Mouse (Mus musculus) cerebellum, adult 9-10 months (tissue): ENCODE data around the gene Ccdc171.
"Not testable (repeated sequence)": the region's sequence is repeated elsewhere in the genome, so short reads cannot be mapped to it uniquely, and the experiment has no call there.

Source experiments
- DNase-seq: peaks from one replicate; pipeline ENCODE4 v3.0.0; 2022

Gene Ccdc171

DNA sequence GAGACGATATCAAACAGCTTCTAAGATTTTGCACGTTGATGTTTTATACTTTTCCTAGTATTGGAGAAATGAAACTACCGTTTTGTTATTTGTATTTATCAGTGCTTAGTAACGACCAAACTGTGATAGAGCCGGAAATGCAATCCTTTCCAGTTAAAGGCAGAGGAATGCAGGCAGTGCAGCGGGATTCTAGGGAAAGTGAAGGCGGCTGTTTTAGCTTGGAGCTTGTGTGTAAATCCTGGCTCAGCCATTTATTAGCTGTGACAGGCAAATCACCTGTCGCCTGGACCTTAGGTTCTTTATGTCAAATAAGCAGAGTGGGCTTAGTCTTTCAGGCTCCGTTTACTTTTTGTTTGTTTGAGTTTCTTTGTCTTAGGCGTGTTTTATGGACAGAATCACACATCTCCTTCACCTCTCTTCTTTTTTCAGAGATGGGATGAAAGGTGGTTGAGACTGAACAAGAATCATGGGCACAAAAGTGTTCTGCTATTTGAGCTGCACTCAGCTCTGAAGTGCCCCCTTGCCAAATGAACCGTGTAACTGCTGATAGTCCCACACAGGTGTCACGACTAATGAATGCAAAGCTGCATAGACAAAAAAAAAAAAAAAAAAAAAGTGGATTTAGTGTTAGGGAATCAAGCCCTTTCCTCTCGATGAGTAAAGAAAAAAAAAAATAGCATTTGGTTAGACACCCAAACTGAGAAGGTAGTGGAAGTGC is 1.1 kb downstream of the Ccdc171 start:
- DNase-seq = peak; percentile 26

DNA sequence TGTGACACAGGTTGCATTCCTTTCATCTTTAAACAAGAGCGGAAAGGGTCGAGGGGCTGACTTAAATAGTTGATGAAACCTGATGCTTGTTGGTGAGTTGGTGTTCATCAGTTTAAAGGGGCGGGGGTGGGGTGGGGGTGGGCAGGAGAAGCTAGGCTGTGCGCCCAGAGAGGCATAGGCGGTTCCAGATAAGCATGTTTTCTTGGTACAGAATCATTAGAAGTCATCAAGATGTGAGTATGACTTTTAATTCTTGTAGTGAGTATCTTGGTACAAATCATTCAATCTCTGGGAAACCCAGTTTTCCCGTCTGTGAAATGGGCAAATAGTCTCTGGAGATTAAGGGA is 1.6 kb downstream of the Ccdc171 start:
- DNase-seq = no peak

DNA sequence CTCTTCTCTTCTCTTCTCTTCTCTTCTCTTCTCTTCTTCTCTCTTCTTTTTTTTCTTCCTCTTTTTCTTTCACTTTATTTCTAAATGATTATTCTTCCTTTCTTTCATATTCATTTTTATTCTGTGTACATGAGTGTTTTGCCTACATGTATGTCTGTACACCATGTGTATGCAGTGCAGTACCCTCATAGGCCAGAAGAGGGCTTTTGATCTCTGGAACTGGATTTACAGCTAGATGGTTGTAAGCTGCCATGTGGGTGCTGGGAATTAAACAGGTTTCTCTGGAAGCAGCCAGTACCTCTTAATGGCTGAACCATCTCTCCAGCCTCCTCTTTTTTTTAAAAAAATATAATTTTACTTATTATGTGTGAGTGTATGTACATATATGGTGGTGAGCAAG is 2.6 kb downstream of the Ccdc171 start:
- DNase-seq = peak; percentile 46

DNA sequence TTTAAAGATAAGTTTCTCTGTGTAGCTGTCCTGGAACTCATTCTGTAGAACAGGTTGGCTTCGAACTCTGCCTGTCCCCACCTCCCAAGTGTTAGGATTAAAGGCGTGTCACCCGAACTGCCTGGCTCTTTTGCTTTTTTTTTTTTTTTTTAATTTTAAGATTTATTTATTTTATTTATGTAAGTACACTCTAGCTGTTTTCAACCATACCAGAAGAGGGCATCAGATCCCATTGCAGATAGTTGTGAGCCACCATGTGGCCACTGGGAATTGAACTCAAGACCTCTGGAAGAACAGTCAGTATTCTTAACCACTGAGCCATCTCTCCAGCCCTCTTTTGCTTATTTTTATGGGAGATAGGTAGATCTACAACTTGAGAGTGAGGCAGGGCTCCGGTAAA is 4.7 kb downstream of the Ccdc171 start:
- DNase-seq = not testable (repeated sequence)

DNA sequence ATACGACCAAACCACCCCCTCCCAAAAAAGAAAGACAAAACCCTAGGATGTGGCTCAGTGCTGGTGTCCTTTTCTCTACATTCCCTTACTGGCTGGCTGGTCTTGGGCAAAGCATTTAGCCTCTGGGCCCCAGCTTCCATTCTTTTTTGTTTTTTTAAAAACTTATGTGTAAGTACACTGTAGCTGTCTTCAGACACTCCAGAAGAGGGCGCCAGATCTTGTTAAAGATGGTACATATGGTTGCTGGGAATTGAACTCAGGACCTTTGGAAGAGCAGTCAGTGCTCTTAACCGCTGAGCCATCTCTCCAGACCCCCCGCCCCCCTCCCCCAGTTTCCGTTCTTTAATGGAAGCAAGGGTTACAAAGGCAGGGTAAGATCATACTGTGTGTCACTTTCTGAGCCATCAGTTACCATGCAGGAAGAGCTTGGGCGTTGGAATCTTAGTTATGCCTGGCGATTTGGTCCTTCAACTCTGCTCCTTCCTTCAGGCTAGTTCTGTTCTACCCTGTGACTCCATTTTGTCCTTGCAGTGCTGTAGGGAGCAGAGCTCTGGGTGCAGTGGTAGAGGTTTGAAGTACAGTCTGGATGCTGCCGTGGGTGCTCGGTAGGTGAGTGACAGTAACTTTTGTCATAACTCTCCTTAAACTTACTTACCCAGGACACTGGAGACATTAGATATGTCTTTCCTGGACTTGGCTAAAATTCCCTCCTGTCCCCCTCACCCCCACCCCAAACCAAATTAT is 8.0 kb downstream of the Ccdc171 start:
- no peak for DNase-seq

DNA sequence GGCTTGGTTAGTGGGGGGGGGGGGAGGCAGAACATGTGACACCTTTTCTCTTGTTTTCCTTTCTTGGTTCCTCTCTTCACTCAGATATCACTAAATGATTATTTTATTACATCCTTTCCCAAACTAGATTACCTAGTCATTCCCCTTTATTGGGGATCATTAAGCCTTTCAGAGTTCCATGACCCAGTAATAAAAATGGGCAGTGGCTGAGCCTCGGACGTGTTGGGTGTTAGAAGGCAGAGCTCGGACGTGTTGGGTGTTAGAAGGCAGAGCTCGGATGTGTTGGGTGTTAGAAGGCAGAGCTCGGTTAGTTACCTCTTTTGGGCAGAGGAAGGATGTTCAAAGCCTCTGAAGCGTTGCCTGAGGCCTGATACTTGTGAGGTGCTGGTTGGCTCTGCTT is 8.7 kb downstream of the Ccdc171 start:
- no peak for DNase-seq

DNA sequence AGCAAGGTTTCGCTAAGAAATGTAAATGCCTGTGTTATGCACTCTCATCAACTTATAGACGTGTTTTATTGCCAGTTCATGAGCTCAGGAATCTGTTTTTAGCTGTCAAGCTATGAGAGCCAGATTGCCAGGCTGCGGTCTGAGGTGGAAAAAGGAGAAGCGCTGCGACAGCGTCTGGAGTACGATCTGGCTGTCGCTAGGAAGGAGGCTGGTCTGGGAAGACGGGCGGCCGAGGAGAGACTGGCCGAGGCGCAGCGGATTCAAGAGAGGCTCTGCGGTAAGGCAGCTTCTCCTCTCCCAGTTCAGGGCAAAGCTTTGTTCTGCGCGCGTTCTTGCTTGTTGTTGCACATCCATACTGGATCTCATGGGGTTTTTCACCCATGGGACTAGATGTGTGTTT is 24.2 kb downstream of the Ccdc171 start:
- DNase-seq = no peak

DNA sequence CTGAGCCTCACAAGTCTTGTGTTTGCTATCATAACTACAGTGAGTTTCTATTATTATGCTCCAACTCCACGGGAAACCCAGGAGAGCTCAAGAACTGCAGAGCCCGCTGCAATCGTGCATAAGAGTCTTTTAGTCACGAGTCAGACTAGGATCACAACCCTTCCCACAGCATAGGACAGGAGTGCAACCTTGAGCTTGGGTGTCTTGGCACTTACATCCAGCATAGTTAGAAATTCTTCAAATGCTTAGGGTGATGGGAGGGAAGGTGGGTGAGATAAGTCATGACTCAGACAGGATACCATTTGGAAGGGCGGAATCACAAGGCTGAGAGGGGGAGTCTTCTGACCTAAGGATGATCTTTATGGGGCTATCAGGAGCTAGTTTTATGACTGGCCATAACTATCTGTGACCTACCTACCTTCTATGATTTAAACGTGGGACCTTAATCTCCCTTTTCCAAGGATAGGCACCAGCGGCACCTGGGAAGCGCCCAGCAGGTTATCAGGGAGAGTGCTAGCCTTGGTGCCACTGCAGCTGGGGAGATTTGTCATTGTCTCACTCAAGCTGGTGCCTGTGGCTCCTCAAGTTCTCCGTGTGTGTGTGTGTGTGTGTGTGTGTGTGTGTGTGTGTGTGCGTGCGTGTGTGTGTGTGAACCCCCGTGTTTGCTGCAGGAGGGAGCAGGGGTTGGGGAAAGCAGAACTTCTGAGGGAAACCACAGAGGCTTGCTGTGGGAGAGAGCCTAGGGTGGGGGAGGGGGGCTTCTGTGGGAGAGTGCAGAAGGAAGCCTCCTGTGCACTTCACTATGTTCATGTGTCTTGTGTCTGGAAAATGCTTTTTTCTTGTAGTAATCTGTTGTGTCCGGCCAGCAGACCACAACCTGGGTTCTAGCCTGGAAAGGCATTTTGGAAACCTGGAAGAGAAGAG is 42.1 kb downstream of the Ccdc171 start:
- DNase-seq = no peak

DNA sequence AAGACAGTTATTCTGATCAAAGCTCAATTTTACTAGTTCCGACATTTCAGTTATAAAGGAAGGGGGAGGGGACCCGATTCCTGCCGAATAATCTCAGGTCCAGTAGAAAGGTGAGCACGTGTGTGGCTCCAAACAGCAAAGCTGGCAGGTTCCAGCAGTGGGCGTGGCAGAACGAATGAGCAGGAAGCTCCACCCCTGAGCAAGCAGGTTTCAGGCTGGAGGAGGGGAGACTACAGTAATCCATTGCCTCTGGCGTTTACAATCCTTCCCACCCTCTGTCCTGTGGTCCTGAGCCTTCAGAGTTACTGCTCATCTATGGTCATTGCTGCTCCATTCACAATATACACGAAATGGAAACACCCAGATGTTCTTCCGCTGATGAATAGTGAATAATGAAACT is 42.8 kb downstream of the Ccdc171 start:
- not testable (repeated sequence) for DNase-seq

DNA sequence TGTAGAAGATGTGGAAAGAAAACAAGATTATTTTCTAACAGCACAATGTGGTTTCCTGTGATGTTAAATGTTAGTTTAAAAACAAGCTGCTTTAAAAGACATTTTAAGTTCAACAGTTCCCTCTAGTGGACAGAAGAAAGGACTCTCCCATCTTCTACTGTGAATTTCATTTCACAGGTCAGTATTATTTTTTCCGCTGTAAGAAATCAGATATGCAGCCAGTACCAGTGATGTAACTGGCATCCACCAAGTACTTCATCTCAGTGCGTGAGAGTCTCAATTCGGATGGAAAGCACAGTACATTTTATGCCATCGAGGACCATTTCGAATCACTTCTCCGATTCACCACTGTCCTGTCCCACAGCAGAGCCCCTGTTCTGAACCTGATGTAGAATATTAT is 45.2 kb downstream of the Ccdc171 start:
- peak; percentile 68 for DNase-seq

DNA sequence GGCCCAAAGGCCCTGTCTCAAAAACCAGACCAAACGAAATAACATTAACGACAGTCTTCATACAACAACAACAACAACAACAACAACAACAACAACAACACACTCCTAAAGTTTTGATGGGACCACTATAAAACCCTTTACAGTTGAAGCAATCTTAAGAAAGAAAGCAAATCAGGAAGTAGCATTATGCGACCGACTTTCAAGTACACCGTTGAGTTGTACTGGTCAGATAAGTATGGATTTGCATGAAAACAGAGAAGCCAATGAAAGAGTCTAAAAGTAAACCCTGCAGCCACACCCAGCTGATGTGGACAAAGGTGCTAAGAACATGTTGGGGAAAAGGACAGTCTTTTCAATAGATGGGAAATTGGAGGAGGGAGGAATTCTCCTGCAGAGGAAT is 45.7 kb downstream of the Ccdc171 start:
- no peak for DNase-seq

DNA sequence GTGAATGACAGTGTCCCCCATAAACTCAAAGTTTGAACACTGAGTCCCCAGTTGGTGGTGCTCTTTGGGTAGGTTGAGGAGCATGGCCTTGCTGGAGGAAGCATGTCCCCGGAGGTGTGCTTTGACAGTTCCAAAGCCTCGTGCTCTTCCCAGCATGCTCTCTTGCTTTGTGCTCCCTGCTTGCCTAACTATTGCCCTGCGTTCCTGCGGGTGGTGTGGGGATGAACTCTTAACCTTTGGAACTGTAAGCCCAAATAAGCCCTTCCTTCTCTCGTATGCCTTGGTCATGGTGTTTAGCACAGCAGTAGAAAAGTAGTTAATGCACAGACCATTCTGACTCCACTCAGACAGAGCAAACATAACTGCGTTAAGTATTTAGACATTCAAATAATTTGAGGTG is 47.2 kb downstream of the Ccdc171 start:
- DNase-seq = no peak

DNA sequence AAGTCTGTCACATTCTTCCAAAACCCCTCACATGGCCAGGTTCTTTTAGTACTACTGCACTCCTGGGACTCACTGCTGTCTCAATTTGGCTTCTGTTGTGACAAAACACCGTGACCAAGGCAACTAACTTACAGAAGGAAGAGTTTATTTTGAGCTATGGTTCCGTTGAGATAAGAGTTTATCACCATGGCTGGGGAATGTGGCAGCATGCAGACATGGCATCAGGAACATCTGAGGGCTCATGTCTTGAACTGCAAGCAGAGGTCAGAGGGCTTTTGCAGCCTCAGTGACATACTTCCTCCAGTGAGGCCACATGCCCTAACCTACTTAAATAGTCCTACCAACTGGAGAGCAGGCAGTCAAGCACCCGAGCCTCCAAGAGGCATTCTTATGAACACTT is 51.0 kb downstream of the Ccdc171 start:
- no peak for DNase-seq

DNA sequence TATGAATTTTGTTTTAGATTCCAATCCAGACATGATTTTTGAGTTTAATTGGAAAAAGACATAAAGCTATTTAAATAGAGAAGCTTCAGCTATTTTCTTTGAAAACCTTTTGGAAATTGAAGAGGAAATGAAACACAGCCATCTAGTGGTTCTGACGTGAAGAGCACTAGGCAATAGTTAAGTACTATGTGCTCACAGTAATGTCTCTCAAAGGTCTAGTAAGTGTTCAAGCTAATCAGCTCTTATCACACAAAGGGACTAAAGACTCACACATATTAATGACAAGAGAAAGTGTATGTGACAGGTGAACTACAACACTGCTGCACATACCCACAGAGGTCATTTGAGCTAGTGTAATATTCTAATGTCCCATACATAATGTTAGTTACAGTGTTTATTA is 54.8 kb downstream of the Ccdc171 start:
- DNase-seq = no peak

DNA sequence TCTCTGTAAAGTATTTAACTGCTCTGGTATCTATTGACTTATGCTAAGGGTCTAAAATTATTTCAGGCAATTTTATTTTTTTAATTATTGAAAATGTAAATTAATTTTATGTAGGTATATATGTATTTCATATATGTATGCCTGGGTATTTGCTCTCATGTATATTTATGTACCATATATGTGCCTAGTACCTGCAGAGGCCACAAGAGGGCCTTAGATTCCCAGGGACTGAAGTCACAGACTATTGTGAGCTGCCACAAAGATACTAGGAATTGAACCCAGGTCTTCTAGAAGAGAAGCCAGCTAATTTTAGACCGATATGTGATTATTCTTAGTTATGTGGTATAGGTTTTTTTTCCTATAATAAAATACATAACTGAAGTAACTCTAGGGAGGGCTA is 62.2 kb downstream of the Ccdc171 start:
- no peak for DNase-seq

DNA sequence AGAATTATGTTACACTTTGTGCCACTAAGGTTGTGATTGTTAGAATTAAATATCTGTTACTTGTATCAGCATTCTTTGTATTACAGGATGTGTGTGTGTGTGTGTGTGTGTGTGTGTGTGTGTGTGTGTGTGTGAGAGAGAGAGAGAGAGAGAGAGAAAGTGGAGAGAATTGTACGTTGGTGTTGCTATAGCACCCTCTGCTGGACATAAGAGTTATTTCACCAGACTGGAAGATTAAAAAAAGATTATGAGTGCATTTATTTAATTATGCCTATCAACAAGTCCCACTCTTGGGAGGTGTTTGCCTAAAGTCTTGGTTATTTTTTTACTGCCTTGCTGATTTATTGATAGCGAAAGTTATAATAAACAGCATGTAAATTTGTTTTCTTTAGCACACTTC is 71.1 kb downstream of the Ccdc171 start:
- peak; percentile 28 for DNase-seq

DNA sequence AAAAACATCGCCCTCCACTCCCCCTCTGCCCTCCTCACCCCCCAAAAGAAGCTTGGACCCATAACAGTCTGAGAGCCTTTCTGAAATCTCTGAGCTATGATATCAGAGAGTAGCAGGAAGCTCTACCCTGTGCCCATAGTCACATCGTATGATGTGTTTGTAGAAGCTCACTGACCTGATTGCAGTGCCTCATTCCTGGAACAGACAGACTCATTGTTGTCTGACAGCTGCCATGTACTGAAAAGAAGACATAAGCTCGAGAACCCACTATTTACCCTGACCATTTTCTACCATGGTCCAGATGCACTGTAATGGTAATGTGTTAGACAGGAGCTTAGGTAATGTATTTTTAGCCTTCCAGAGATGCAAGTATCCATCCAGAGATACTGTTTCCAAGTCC is 85.8 kb downstream of the Ccdc171 start:
- DNase-seq = no peak

DNA sequence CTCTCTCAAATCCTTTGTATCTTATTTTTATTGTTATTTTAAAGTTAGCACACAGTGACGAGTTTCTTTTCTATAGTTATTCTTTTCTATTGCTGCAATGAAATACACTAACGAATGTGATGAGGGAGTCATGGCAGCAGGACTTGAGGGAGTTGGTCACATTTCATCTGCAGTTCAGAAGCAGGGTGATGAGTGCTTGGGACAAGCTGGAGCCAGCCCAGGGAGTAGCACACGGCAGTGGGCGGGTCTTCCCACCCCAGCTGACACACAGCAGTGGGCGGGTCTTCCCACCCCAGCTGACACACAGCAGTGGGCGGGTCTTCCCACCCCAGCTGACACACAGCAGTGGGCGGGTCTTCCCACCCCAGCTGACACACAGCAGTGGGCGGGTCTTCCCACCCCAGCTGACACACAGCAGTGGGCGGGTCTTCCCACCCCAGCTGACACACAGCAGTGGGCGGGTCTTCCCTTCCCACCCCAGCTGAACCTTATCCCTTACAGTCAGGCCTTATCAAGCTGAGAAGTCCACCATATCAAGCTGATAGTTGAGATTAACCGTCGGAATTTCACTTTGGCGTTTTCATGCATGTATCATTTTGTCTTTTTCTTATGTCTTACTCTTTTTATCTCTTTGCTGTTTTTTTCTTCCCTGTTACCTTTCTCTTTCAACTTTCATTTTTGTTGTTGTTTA is 97.8 kb downstream of the Ccdc171 start:
- DNase-seq = not testable (repeated sequence)

DNA sequence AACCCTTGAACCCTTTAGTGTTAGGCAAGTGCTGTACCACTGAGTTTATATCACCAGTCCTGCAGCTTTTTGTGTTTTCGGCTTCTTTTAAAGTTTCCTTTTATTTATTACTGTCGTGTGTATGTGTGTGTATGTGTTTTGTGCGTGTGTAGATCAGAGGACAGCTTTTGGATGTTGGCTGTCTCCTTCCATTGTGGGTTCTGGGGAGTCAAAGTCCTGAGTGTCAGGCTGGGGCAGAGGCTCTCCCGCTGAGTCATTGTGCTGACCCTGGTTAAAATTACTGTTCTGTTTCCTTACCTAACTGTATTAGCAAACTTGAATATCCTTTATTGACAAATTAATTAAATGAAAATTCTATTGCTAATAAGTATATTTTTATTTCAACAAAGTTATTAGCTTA is 98.4 kb downstream of the Ccdc171 start:
- DNase-seq = no peak

DNA sequence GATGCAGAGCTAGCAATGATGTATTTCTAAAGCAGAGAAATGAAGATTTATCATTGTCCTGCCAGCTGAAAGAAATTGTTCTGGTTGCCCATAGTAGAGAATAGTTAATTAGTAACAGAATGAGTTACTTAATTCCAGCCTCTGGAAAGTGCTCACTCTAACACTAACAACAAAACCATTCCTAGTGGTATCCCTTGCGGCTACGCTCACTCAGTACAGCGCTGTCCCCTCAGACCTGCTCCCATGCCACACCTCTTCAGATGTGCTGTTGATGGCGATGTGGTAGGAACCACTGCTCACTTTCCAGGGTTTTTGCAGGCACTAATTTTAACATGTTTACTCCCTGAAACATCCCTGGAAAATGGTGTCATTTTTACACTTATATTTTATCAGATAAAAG is 126.1 kb downstream of the Ccdc171 start:
- DNase-seq = no peak

DNA sequence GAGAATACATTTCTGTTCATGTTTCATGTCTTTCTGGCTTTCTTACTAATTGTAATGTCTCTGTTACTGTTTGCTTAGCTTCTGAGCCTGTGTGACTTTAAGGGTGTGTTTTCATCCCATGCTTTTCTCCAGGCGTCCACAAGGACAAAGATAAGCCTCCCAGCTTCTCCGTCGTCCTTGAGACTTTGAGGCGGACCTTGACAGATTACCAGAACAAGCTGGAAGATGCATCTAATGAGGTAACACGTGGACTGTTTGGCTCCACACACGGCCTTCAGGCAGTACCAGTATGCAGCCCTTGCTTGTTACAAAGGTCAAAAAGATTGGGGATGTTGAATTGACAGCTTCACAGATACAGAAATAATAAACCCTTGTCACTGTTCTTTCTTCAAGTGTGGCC is 130.1 kb downstream of the Ccdc171 start:
- DNase-seq = no peak

DNA sequence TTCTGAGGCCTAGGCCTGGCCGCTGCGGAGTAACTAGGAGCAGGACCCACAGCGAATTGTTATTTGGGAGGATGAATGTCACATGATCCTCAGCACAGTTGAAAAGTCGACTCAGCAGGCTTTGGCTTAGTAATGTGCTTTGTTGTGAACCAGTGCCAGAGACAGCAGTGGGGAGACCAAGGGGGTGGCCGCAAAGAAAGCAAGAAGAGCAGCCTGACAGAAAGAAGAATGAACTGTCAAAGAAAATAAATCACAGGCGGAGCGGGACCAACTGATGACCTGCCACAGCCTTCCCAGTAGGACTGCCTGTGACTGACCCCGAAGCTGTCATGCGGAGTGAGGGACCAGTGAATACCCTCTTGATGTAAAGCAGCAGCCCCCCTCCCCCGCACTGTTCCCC is 131.2 kb downstream of the Ccdc171 start:
- DNase-seq = peak; percentile 4

DNA sequence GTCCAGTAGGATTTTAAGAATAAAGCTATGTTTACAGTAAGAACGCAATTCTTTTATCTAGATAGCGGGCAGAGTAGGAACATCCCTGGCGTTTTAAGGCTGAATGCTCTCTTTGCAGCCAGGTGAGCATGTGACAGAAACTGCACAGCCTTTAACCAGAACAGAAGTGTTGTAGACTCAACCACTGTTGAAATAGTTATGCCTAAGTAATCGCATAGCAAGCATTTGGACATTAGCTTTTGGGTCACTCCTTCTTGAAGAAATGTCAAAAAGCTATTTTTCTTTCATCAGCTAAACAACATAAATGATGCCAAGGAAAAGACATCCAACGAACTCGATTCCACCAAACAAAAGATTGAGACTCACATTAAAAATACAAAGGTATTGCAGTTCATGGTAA is 131.7 kb downstream of the Ccdc171 start:
- DNase-seq = no peak
